Mouse (Mus musculus): ENCODE data around the gene Kmt2a.

Gene Kmt2a

DNA sequence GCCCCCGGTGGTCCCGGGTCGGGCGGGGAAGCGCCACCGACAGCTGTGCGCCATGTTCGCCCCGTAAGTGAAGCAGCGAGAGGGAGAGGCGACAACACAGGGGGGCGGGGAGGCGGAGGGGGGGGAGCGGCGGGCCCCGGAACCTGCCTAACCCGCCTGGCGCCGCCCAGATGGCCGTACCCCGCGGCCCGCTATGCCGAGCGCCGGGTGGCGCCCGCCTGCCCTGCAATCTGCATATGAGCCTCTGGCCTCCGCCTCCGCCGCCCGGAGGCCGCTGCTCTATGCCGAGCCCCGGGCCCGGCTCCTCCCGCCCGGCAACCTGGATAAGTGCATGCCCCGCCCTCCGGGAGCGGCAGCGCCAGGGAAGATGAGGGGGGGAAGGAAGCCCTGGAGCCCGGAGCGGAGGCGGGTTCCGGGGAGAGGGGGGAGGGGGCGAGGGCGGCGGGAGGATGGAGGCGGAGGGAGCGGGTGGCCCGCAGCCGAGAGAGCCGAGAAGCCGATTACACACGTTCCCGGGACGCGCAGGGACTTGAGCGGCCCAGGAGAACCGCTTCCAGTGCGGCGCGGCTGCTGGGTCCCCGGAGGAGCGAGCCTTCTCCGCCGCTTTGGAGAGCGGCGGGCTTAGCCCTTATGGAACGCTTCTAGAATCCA, at the start of gene Kmt2a:
Kmt2a (minus strand) TSS at position 76 of the 651 bp plus-strand sequence.
- DNase-seq (ENCODE audit: low read depth, low spot score): peak; percentile 98

GRCm38 (mm10) chr9:44921543-44921942, 40.4 kb upstream of the Kmt2a start:
- no peak for DNase-seq (ENCODE audit: low read depth, low spot score)

GRCm38 (mm10) chr9:44921123-44921468, 40.0 kb upstream of the Kmt2a start:
- DNase-seq (ENCODE audit: low read depth, low spot score): no peak

DNA sequence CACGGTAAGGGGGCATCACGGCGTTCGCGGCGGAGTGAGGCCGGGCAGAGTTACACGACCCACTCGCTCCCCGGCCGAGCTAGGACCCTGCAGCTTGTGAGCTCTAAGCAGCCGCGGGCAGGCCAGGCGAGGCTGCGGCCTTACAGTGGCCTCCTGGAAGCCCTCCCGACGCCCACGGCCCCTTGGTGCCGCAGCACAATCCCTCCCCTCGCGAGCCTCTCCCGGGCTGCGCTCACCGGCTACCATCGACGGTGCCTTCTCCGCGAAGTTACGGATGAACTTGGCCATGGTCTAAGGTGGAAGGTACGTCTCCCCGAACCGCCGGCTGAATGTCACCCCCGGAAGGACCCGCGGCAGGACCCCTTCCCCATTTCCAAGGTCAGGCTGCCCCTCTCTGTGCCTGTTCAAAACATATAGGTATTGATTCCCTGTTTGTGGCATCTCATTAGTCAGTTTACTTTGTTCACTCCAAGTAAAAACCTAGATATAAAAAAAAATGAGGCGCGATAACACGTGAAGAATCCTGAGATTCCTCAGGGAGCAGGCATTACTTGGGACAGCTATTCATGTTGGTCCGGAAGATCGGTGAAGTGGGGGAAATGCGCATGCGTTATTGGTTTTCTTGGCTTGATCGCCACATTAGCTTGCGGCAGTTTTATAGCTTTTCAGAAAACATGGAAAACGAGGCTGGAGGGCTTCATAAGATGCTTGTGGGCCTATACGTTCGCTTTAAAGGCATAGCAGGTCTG, 39.5 kb upstream of the Kmt2a start, which contains the start of gene Atp5l:
Atp5l (minus strand) TSS at position 369 of the 749 bp plus-strand sequence.
- peak; percentile 97 for DNase-seq (ENCODE audit: low read depth, low spot score)

DNA sequence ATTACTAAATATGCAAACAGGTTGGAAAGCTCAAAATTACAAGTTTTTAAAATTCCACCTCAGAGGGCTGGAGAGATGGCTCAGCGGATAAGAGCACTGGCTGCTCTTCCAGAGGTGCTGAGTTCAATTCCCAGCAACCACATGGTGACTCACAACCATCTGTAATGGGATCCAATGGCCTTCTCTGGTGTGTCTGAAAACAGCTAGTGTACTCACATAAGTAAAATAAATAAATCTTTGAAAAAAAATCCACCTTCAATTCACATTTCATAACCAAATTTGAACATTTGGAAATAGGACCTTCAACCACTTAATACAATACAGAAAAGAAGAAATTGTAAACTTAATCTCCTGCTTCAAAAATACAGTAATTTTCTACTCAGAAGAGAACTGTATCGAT, 38.5 kb upstream of the Kmt2a start:
- no peak for DNase-seq (ENCODE audit: low read depth, low spot score)

GRCm38 (mm10) chr9:44916196-44916595, 35.1 kb upstream of the Kmt2a start:
- peak; percentile 30 for DNase-seq (ENCODE audit: low read depth, low spot score)

- DNase-seq (ENCODE audit: low read depth, low spot score): no peak
Observed at GRCm38 (mm10) chr9:44914706-44915105, 33.6 kb upstream of the Kmt2a start.

GRCm38 (mm10) chr9:44911365-44911764, 30.3 kb upstream of the Kmt2a start:
- DNase-seq (ENCODE audit: low read depth, low spot score): no peak

GRCm38 (mm10) chr9:44905620-44906019, 24.5 kb upstream of the Kmt2a start:
- DNase-seq (ENCODE audit: low read depth, low spot score): no peak

- no peak for DNase-seq (ENCODE audit: low read depth, low spot score)
Observed at GRCm38 (mm10) chr9:44904964-44905363, 23.9 kb upstream of the Kmt2a start.

GRCm38 (mm10) chr9:44903856-44904255, 22.8 kb upstream of the Kmt2a start:
- DNase-seq (ENCODE audit: low read depth, low spot score): no peak

DNA sequence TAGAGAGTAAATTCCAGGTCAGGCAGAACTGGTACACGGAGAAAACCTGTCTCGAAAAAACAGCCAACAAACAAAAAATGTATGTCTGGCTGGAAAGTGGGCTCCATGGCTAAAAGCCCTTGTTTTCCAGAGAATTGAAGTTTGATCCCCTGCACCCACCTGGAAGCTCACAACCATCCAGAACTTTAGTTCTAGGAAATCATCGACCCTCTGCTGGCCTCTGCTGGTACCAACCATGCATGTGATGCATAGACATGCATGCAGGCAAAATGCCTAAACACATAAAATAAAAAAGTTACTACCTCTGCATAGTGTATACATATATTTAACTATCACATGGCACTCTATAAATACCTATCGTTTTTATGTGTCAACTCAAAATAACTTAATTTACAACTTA, 19.3 kb upstream of the Kmt2a start:
- no peak for DNase-seq (ENCODE audit: low read depth, low spot score)

DNA sequence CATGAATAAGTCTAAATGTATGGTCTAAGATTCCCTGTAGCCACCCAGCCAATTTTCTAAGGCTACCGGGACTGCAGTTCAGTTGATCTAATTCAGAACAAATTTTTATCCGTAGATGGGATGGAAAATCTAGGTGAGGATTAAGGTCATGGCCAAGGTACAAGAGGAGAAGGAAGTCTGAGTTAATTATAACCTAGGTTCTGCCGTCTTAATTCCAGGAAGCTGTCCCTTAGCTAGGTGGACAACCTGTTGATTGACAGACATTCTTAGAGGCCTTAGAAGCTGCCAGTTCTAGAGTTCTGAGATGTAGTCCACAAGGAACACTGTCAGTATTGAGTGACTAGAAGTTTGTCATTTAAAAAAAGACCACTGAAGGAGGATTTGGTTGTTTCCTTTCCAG, 18.6 kb upstream of the Kmt2a start:
- DNase-seq (ENCODE audit: low read depth, low spot score): no peak

DNA sequence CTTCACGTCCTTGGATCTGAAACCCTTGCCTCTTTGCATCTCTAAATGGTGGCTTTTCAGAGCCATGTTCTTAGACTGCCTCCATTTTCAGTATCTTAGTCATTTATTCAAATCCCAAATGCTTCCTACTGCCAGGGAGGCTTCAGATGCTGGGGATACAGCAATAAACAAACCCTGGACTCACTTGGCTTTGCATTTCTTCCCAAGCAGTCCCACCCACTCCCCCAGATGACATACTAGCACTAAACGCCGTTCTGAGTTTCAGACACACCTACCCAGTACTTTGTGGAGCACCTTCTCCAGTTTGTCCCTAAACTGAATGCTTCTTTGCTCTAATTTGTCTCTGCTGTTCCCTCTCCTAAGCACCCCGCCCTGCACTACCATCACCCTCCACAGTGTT, 15.9 kb upstream of the Kmt2a start:
- no peak for DNase-seq (ENCODE audit: low read depth, low spot score)

DNA sequence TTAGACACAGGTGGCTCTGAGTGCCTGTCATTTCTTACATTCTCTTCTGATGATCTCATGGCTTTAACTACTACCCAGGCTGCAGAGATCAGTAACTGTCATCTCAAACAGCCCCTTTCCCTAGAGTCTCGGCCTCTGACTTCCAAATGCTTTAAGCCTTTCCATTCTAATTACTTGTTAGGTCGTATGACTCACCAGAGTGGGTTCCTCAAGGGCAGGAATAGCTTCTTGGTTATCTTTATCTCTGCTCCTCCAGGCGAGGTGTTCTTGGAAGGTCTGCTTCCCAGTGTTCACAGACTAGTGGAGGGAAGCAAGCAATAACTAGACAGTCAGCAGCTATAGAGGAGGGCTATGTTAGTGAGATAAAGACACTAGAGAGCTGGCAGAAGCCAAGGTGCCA, 11.6 kb upstream of the Kmt2a start:
- DNase-seq (ENCODE audit: low read depth, low spot score): no peak

GRCm38 (mm10) chr9:44891210-44891609, 10.1 kb upstream of the Kmt2a start:
- DNase-seq (ENCODE audit: low read depth, low spot score): no peak

- no peak for DNase-seq (ENCODE audit: low read depth, low spot score)
Observed at GRCm38 (mm10) chr9:44890122-44890521, 9.0 kb upstream of the Kmt2a start.

- DNase-seq (ENCODE audit: low read depth, low spot score): no peak
Observed at GRCm38 (mm10) chr9:44888114-44888624, 7.1 kb upstream of the Kmt2a start.

- DNase-seq (ENCODE audit: low read depth, low spot score): peak; percentile 53
Observed at GRCm38 (mm10) chr9:44882981-44883569, 2.0 kb upstream of the Kmt2a start.

GRCm38 (mm10) chr9:44882436-44882980, 1.4 kb upstream of the Kmt2a start:
- peak; percentile 81 for DNase-seq (ENCODE audit: low read depth, low spot score)

DNA sequence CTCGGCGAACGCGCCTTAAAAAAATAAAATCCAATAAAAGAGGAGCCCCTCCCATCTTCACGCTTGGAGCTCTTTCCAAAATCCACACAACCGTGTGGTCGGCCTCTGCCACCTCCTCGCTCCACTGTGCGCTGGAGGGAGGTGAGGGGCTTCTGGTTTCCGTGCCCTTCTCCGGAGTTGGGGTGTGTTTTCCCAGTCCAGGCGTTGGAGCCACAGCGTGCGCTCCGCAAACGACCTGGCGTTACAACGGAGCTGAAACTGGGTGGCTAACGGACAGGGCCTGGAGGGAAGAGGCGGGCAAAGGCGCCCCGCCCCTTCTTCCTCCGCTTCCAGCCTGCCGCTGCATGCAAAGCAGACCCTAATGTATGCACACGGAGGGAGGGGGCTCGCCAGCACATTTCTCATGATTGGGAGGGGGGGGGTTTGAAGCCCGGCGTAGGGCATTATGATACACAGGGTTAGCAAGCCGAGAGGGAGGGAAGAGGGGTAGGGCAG, 892 bp upstream of the Kmt2a start:
- DNase-seq (ENCODE audit: low read depth, low spot score): peak; percentile 81
